In genomic region chr6:115987096-115987747, GRCm38 (mm10) we compare ENCODE assay signal across 9 mouse cellular contexts. TPM values are rescaled to one million over a fixed set of nuclear protein-coding genes. Genes with fewer than 3 reads are reported as not detected.
DNase-seq lines count a peak whose midpoint lies in the region; ATAC-seq lines count a peak whose summit lies in the region.
"Had no signal": no experiment of that assay in that cellular context is flagged by ENCODE, and none has a peak within 500 bp of the region (broad histone marks: within the 10 kb centered on the region; RNA-seq: fewer than 3 reads in every experiment).

No protein-coding gene starts in this region.

- no peaks in the 10 kb centered on the region for H3K9me3 ChIP-seq in hindbrain, embryonic 13.5 days
- H3K9me3 ChIP-seq in hindbrain, embryonic 11.5 days (ENCODE audit: control insufficient read depth, low read length) = no peaks in the 10 kb centered on the region
- H3K9me3 ChIP-seq in limb, embryonic 12.5 days = no peaks in the 10 kb centered on the region
- H3K9me3 ChIP-seq: hindbrain, embryonic 15.5 days had no signal

- H3K9ac ChIP-seq in hindbrain, embryonic 13.5 days = peak overlapping the region; percentile 29; the same call in 1 of the 2 replicates
- H3K9ac ChIP-seq in hindbrain, embryonic 11.5 days (ENCODE audit: low read depth, low read length) = no peak overlapping the region
- H3K9ac ChIP-seq in limb, embryonic 12.5 days (replicated peaks) = peak overlapping the region; percentile 40; the same call in 1 of the 2 replicates
- H3K9ac ChIP-seq: hindbrain, embryonic 15.5 days had no signal

- no peak overlapping the region for H3K4me3 ChIP-seq in hindbrain, embryonic 13.5 days
- no peak overlapping the region for H3K4me3 ChIP-seq in hindbrain, embryonic 11.5 days (ENCODE audit: low read depth, low read length)
- 0 out of 2 replicates have a peak overlapping the region, but pooled peaks have one; percentile 0 for H3K4me3 ChIP-seq in limb, embryonic 12.5 days (replicated peaks)
- H3K4me3 ChIP-seq: hindbrain, embryonic 15.5 days had no signal

- no peak for DNase-seq in hindbrain, embryonic 11.5 days (ENCODE audit: low spot score)
- DNase-seq in adrenal gland, adult 8-10 months = peak; percentile 76
- DNase-seq in cerebellum, postnatal 14 days = peak; percentile 35 to 41
- DNase-seq in yolk sac, embryonic 10.5 days (ENCODE audit: low spot score) = no peak
- no peak for DNase-seq in thymus, postnatal 0 days (ENCODE audit: low spot score)

- peaks cover 47% of the 10 kb centered on the region for H3K4me1 ChIP-seq in hindbrain, embryonic 13.5 days (replicated peaks)
- H3K4me1 ChIP-seq in hindbrain, embryonic 11.5 days (replicated peaks; ENCODE audit: control insufficient read depth, insufficient read depth, low read length) = peaks cover 9% of the 10 kb centered on the region
- peaks cover 59% of the 10 kb centered on the region for H3K4me1 ChIP-seq in limb, embryonic 12.5 days (replicated peaks)

- H3K27ac ChIP-seq in hindbrain, embryonic 13.5 days = peak overlapping the region; percentile 30; the same call in 1 of the 2 replicates
- no peak overlapping the region for H3K27ac ChIP-seq in hindbrain, embryonic 11.5 days (ENCODE audit: low read depth, low read length)
- H3K27ac ChIP-seq in limb, embryonic 12.5 days = peak overlapping the region; percentile 64
- H3K27ac ChIP-seq: hindbrain, embryonic 15.5 days had no signal

- peaks cover 19% of the 10 kb centered on the region for H3K27me3 ChIP-seq in hindbrain, embryonic 13.5 days
- H3K27me3 ChIP-seq in hindbrain, embryonic 11.5 days (ENCODE audit: control insufficient read depth, insufficient read depth, low read length) = peaks cover 5% of the 10 kb centered on the region
- H3K27me3 ChIP-seq in limb, embryonic 12.5 days = peaks cover 32% of the 10 kb centered on the region

- 0 out of 2 replicates have a peak overlapping the region, but pooled peaks have one; percentile 8 for H3K4me2 ChIP-seq in hindbrain, embryonic 13.5 days
- H3K4me2 ChIP-seq in hindbrain, embryonic 11.5 days (replicated peaks; ENCODE audit: low read depth, low read length) = no peak overlapping the region
- H3K4me2 ChIP-seq in limb, embryonic 12.5 days = peak overlapping the region; percentile 32
- H3K4me2 ChIP-seq: hindbrain, embryonic 15.5 days had no signal

- no peaks in the 10 kb centered on the region for H3K36me3 ChIP-seq in hindbrain, embryonic 13.5 days
- H3K36me3 ChIP-seq in hindbrain, embryonic 11.5 days (ENCODE audit: control insufficient read depth, insufficient read depth, low read length) = no peaks in the 10 kb centered on the region
- no peaks in the 10 kb centered on the region for H3K36me3 ChIP-seq in limb, embryonic 12.5 days
- H3K36me3 ChIP-seq: hindbrain, embryonic 15.5 days had no signal

- WGBS in hindbrain, embryonic 13.5 days = 52% methylated on average over 9 of the region's 9 CpGs
- WGBS in hindbrain, embryonic 11.5 days = 59% methylated on average over 9 of the region's 9 CpGs
- 41% methylated on average over 9 of the region's 9 CpGs for WGBS in limb, embryonic 12.5 days

- ATAC-seq in hindbrain, embryonic 13.5 days (ENCODE audit: low FRiP score) = no peak
- no peak for ATAC-seq in hindbrain, embryonic 11.5 days (ENCODE audit: low FRiP score)
- ATAC-seq in limb, embryonic 12.5 days (ENCODE audit: insufficient number of reproducible peaks, insufficient read depth, low FRiP score, low TSS enrichment, low read depth) = no peak
- no peak for ATAC-seq in frontal cortex, adult (ENCODE audit: low TSS enrichment)

RNA-seq across cellular contexts. Expression of gene Plxnd1, which starts 7.6 kb away (rescaled TPM):
- polyA plus RNA-seq in hindbrain, embryonic 13.5 days (2015; fragmentation: Nextera tagmentation; extraction: Ambion mirVana) = 9.1 and 11.3 TPM in 2 replicates
- 17.5 and 18.8 TPM in 2 replicates for polyA plus RNA-seq in hindbrain, embryonic 11.5 days (2014; fragmentation: Nextera tagmentation; extraction: Ambion mirVana)
- total RNA-seq in adrenal gland, adult 8-10 months (2022) = 100 to 1,000 TPM; 176 to 243 (median 208) TPM
- 25.2 and 27.5 TPM in 2 replicates for polyA plus RNA-seq in limb, embryonic 12.5 days (2016; fragmentation: Nextera tagmentation; extraction: Ambion mirVana)
- 45.4 and 47.4 TPM in 2 replicates for polyA plus RNA-seq in thymus, postnatal 0 days (2015; fragmentation: Nextera tagmentation; extraction: Ambion mirVana)

RNA-seq across cellular contexts. Expression of gene H1foo, which starts 42.5 kb away (rescaled TPM):
- not detected in 2 replicates for polyA plus RNA-seq in hindbrain, embryonic 13.5 days (2015; fragmentation: Nextera tagmentation; extraction: Ambion mirVana)
- polyA plus RNA-seq in hindbrain, embryonic 11.5 days (2014; fragmentation: Nextera tagmentation; extraction: Ambion mirVana) = not detected in 2 replicates
- under 1 TPM in 1 of 4 experiments, not detected in 3; 0.40 TPM for total RNA-seq in adrenal gland, adult 8-10 months (2022)
- polyA plus RNA-seq in limb, embryonic 12.5 days (2016; fragmentation: Nextera tagmentation; extraction: Ambion mirVana) = not detected in 2 replicates
- polyA plus RNA-seq in thymus, postnatal 0 days (2015; fragmentation: Nextera tagmentation; extraction: Ambion mirVana) = 0.23 and 0.28 TPM in 2 replicates
- polyA plus RNA-seq: hindbrain, embryonic 15.5 days had no signal

RNA-seq across cellular contexts. Expression of gene Rho, which starts 55.7 kb away (rescaled TPM):
- polyA plus RNA-seq in hindbrain, embryonic 13.5 days (2015; fragmentation: Nextera tagmentation; extraction: Ambion mirVana) = 0.21 and 0.58 TPM in 2 replicates
- 0.22 and 0.39 TPM in 2 replicates for polyA plus RNA-seq in hindbrain, embryonic 11.5 days (2014; fragmentation: Nextera tagmentation; extraction: Ambion mirVana)
- total RNA-seq in adrenal gland, adult 8-10 months (2022) = 1 to 10 TPM in 3 of 4 experiments, under 1 TPM in 1; 0.52 to 1.9 (median 1.2) TPM
- 0.28 and 0.38 TPM in 2 replicates for polyA plus RNA-seq in limb, embryonic 12.5 days (2016; fragmentation: Nextera tagmentation; extraction: Ambion mirVana)
- polyA plus RNA-seq in thymus, postnatal 0 days (2015; fragmentation: Nextera tagmentation; extraction: Ambion mirVana) = 0.10 TPM in 1 of 2 replicates, not detected in the other

Comparison
In these comparisons a context has a peak if more than half of its experiments do, and no peak if none do; other contexts are left out.
1. DNase-seq: peak in adrenal gland, adult 8-10 months (single experiment) and cerebellum, postnatal 14 days (2 of 2); none in hindbrain, embryonic 11.5 days (single experiment), yolk sac, embryonic 10.5 days (single experiment) and thymus, postnatal 0 days (single experiment).